Mouse (Mus musculus) cerebellum, adult (tissue): ENCODE data around the gene Ctrc.

Experiments
- ATAC-seq: cut with Nextera tagmentation; 2 replicates; pipeline ENCODE4 v1.9.2; 2017; ENCODE audit warnings: mild to moderate bottlenecking, moderate library complexity, mixed read lengths; ENCODE audit not compliant: insufficient number of reproducible peaks, low FRiP score, low TSS enrichment

Gene Ctrc

GRCm38 (mm10) chr4:141868051-141868450 is 21.9 kb upstream of the Ctrc start:
- ATAC-seq = no peak

- no peak for ATAC-seq
These were observed 21.3 kb upstream of the Ctrc start for GRCm38 (mm10) chr4:141867498-141867897.

- ATAC-seq = no peak
These were observed 20.9 kb upstream of the Ctrc start for GRCm38 (mm10) chr4:141866933-141867490.

- no peak for ATAC-seq
These were observed 19.4 kb upstream of the Ctrc start for GRCm38 (mm10) chr4:141865600-141865999.

GRCm38 (mm10) chr4:141865006-141865405 is 18.8 kb upstream of the Ctrc start:
- ATAC-seq = no peak

- no peak for ATAC-seq
These were observed 18.3 kb upstream of the Ctrc start for GRCm38 (mm10) chr4:141864506-141864905.

GRCm38 (mm10) chr4:141863726-141864280 is 17.6 kb upstream of the Ctrc start:
- ATAC-seq = no peak

- ATAC-seq = no peak
These were observed 16.7 kb upstream of the Ctrc start for GRCm38 (mm10) chr4:141862867-141863266.

- ATAC-seq = no peak
These were observed 15.6 kb upstream of the Ctrc start for GRCm38 (mm10) chr4:141861591-141862295.

GRCm38 (mm10) chr4:141860246-141860841 is 14.2 kb upstream of the Ctrc start:
- ATAC-seq = no peak

GRCm38 (mm10) chr4:141859351-141859750 is 13.2 kb upstream of the Ctrc start:
- no peak for ATAC-seq

GRCm38 (mm10) chr4:141858501-141858900 is 12.3 kb upstream of the Ctrc start:
- no peak for ATAC-seq

GRCm38 (mm10) chr4:141857422-141857930 is 11.3 kb upstream of the Ctrc start:
- ATAC-seq = peak; percentile 77

- ATAC-seq = no peak
These were observed 7.3 kb upstream of the Ctrc start for GRCm38 (mm10) chr4:141853437-141853836.

- ATAC-seq = no peak
These were observed 11.5 kb downstream of the Ctrc start for GRCm38 (mm10) chr4:141834536-141835095.

- no peak for ATAC-seq
These were observed 12.2 kb downstream of the Ctrc start for GRCm38 (mm10) chr4:141833911-141834310.

- no peak for ATAC-seq
These were observed 14.8 kb downstream of the Ctrc start for GRCm38 (mm10) chr4:141831361-141831760.

- no peak for ATAC-seq
These were observed 15.8 kb downstream of the Ctrc start for GRCm38 (mm10) chr4:141830381-141830780.

- no peak for ATAC-seq
These were observed 18.0 kb downstream of the Ctrc start for GRCm38 (mm10) chr4:141828177-141828576.

GRCm38 (mm10) chr4:141827401-141827800 is 18.8 kb downstream of the Ctrc start:
- no peak for ATAC-seq

- no peak for ATAC-seq
These were observed 20.1 kb downstream of the Ctrc start, which contains the start of gene Cela2a for GRCm38 (mm10) chr4:141826060-141826459. Gene Cela2a (minus strand): TSS chr4:141826160.
